Mouse (Mus musculus) neural tube, embryonic 11.5 days (tissue): ENCODE results near the gene Slc15a4. TPM values are rescaled to one million over a fixed set of nuclear protein-coding genes. Genes with fewer than 3 reads are reported as not detected.

Experiments
- ATAC-seq: fragments of 200-750 bp; cut with Nextera tagmentation; 2 replicates; pipeline ENCODE4 v1.8.0; 2017; ENCODE audit warnings: moderate number of reproducible peaks, mild to moderate bottlenecking, moderate TSS enrichment, moderate library complexity; ENCODE audit not compliant: insufficient read depth, low FRiP score, low TSS enrichment
- DNase-seq: peaks from one replicate; pipeline ENCODE4 v3.0.0-alpha.2; 2015; ENCODE audit warnings: low spot score
- H3K27ac ChIP-seq: fragments of 300-500 bp; sonication (generic); 2 replicates; pipeline ENCODE4 v1.5.1; 2014; ENCODE audit warnings: low read depth, mild to moderate bottlenecking, low read length
- H3K27me3 ChIP-seq: fragments of 300-500 bp; sonication (generic); 2 replicates; pipeline ENCODE4 v1.6.1; 2014; ENCODE audit warnings: mild to moderate bottlenecking, low read length, mixed read lengths; ENCODE audit not compliant: control insufficient read depth, insufficient read depth
- H3K36me3 ChIP-seq: fragments of 300-500 bp; sonication (generic); 2 replicates; pipeline ENCODE4 v1.6.1; 2014; ENCODE audit warnings: mild to moderate bottlenecking, low read length, moderate library complexity, mixed read lengths; ENCODE audit not compliant: control insufficient read depth, insufficient read depth
- H3K4me1 ChIP-seq: fragments of 300-500 bp; sonication (generic); 2 replicates; pipeline ENCODE4 v1.6.1; 2014; ENCODE audit warnings: low read length, mixed read lengths; ENCODE audit not compliant: control insufficient read depth, insufficient read depth
- H3K4me2 ChIP-seq: fragments of 300-500 bp; sonication (generic); 2 replicates; pipeline ENCODE4 v1.6.1; 2014; ENCODE audit warnings: low read depth, mild to moderate bottlenecking, moderate library complexity
- H3K4me3 ChIP-seq: fragments of 300-500 bp; sonication (generic); 2 replicates; pipeline ENCODE4 v1.5.1; 2014; ENCODE audit warnings: low read depth, low read length
- H3K9ac ChIP-seq: fragments of 300-500 bp; sonication (generic); 2 replicates; pipeline ENCODE4 v1.6.1; 2014; ENCODE audit warnings: mild to moderate bottlenecking, low read length
- H3K9me3 ChIP-seq: fragments of 300-500 bp; sonication (generic); 2 replicates; pipeline ENCODE4 v1.6.1; 2016; ENCODE audit warnings: low read length; ENCODE audit not compliant: control insufficient read depth
- WGBS: fragments of 180-500 bp; shearing (Covaris S2); extraction: QIAGEN DNeasy Blood & Tissue Kit; methylation state at CpG from one replicate; pipeline ENCODE4 v1.1.7; 2014; 5-methylcytosine and 5-hydroxymethylcytosine counted together
- polyA plus RNA-seq: library from polyadenylated mRNA; unstranded; fragments of >200 nt; fragmentation: Nextera tagmentation; extraction: Ambion mirVana; gene quantifications from 2 replicates; pipeline ENCODE4 v1.2.1, GENCODE M21; 2014

Slc15a4 gene
- polyA plus RNA-seq, 1 experiment from 2014 or later, result 25.5 TPM

DNA sequence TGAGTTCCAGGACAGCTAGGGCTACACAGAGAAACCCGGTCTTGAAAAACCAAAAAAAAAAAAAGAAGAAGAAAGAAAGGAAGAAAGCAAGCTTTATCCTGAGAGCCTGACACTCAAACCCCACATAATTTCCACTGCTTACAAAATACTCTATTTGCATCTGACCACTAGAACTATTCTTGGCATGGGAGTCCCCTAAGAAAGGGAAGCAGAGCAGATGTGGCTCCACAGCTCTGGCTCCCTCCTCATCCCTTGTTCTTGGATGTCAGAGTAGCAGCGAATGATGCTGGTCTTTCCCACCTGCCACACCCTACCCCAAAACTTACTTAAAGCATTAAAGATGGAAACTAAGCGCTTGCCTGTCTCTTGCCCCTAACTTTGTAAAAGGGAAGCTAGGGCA is 17.2 kb downstream of the Slc15a4 start:
- ATAC-seq (no peak), DNase-seq (no peak)
- Histone ChIP-seq H3K4me1 (peaks cover 14% of the 10 kb centered on the region), H3K4me3 (peak overlapping the region; percentile 78), H3K27me3 (no peaks in the 10 kb centered on the region), H3K36me3 (no peaks in the 10 kb centered on the region), H3K9ac (peak overlapping the region; percentile 97), H3K4me2 (peak overlapping the region; percentile 94), H3K27ac (no peak overlapping the region), H3K9me3 (no peaks in the 10 kb centered on the region)
- WGBS, result 91% methylated on average over 3 of the region's 3 CpGs

DNA sequence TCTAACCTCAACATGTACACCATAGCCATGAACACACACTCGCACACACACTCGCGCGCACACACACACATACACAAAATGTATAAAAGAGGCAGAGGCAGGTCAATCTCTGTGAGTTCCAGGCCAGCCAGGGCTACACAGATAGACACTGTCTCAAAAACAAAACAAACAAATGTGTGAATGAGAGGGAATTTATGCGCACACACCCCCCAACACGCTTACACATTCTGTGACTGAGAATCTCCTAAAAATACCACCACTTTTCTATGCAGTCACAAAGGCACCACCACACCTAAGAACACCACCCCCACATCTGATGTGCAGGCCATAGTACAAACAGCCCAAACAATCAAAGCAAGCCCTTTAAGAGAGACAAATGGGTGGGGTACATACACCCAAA is 20.3 kb downstream of the Slc15a4 start:
- no peak overlapping the region for H3K4me3 ChIP-seq
- no peak overlapping the region for H3K4me2 ChIP-seq
- no peaks in the 10 kb centered on the region for H3K9me3 ChIP-seq
- H3K36me3 ChIP-seq, result 0 out of 2 replicates have a peak, but pooled peaks cover 2% of the 10 kb centered on the region
- peaks cover 14% of the 10 kb centered on the region for H3K4me1 ChIP-seq
- ATAC-seq (no peak), DNase-seq (no peak)
- no peaks in the 10 kb centered on the region for H3K27me3 ChIP-seq
- 96% methylated on average over 6 of the region's 6 CpGs for WGBS
- H3K27ac ChIP-seq, result no peak overlapping the region
- H3K9ac ChIP-seq, result no peak overlapping the region

DNA sequence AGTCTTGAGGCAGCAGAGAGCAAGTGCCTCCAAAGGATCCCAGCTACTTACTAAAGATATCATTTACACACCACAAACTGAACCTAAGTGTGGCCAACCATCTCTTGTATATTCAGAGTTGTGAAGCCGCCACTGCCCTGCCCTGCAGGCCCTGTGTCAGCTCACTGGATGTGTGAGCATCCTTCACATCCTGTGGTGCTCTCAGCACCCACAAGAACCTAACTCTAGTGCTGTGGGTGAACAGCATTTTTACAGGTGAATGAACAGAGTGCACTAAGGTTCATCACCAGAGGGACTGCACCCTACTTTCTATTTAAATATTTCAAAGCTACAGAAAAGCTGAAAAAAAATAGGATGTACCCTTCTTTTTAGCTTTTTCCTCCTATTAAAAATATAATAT is 20.8 kb downstream of the Slc15a4 start:
- Histone ChIP-seq H3K27me3 (no peaks in the 10 kb centered on the region), H3K9ac (no peak overlapping the region), H3K4me1 (peaks cover 14% of the 10 kb centered on the region), H3K9me3 (no peaks in the 10 kb centered on the region), H3K36me3 (0 out of 2 replicates have a peak, but pooled peaks cover 2% of the 10 kb centered on the region), H3K27ac (no peak overlapping the region), H3K4me3 (no peak overlapping the region), H3K4me2 (no peak overlapping the region)
- 93% methylated on average over 1 of the region's 1 CpGs for WGBS
- DNase-seq (no peak), ATAC-seq (no peak)

DNA sequence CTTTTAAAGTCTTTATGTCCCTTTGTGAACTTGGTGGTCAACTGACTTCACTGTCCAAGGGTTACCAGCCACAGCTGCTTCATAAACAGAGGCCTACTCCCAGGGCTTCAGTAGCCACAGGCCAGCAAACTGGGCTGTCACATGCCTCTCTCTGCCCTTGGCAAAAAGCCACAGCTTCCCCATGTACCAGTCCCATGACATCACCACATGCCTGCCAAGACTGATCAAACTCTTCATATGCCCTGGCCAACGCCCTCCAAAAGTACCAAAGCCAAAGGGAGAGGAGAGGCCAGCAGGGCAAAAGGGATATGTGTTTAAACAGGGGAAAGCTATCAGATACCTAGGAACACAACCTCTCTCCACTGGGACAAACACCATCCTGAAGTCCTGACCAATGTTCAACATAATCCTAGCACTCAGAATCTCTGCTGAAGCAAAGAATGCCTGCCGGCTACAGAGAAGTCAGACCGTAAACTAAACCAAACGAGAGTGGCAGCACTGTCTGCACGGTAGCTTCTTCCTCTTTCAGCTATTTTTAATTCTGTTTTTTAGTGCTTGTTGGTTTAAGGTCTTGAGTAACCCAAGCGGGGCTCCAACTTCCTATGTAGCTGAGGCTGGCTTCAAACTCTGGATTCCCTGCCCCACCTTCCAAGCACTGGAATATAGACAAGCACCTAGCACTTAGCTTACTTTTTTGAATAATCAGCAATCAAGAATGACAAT is 21.7 kb downstream of the Slc15a4 start:
- Histone ChIP-seq H3K9ac (no peak overlapping the region), H3K9me3 (no peaks in the 10 kb centered on the region), H3K4me1 (peaks cover 9% of the 10 kb centered on the region), H3K4me3 (no peak overlapping the region), H3K27ac (no peak overlapping the region), H3K36me3 (0 out of 2 replicates have a peak, but pooled peaks cover 2% of the 10 kb centered on the region), H3K4me2 (no peak overlapping the region), H3K27me3 (no peaks in the 10 kb centered on the region)
- WGBS, result 81% methylated on average over 6 of the region's 6 CpGs
- no peak for DNase-seq
- no peak for ATAC-seq

DNA sequence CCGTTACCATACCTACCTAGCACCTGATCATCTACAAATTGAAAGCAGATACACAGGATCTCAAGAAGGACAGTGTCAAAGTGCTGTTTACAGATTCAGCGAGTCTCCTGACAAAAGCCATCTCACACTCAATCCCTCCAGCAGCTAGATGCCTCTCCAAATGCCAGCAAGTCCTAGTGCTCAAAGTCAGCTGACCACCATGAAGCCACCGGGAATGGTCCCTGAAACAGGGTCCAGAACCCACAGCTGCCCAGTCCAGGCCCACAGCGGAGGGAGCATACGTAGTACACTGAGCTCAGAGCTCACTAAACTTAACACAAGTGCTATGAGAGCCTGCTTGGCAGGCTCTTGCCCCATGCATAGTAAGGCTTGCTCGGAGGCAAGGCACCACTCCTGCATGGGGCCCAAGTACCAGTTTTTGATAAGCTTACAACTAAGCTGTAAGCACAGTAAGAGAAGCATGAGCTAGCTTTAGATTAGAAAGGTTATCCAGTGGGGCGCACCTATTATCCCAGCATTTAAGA is 23.4 kb downstream of the Slc15a4 start:
- 90% methylated on average over 7 of the region's 7 CpGs for WGBS
- DNase-seq, result no peak

DNA sequence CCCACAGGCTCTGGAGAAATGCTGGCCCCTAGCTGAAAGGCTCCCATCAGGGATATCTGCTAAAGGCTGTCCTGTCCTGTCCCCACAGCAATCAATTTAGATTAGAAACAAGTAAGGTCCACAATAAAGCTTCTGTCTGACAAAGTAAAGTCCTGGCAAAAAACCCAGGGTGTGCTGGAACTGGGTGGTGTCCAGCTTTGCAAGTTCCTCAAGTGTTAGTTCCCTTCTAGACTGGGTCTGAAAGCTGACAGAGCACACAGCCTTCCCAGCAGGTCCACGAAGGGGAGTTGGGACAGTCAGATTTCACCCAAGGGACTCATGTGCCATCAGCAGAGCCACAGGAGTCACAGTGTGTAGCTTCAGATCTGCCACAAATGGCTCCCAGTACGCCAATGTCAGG is 25.2 kb downstream of the Slc15a4 start:
- no peak overlapping the region for H3K27ac ChIP-seq
- H3K4me3 ChIP-seq, result no peak overlapping the region
- 90% methylated on average over 2 of the region's 2 CpGs for WGBS
- no peaks in the 10 kb centered on the region for H3K4me1 ChIP-seq
- ATAC-seq (no peak), DNase-seq (no peak)
- H3K36me3 ChIP-seq, result peaks cover 11% of the 10 kb centered on the region; the same call in 1 of the 2 replicates
- H3K9me3 ChIP-seq, result no peaks in the 10 kb centered on the region
- no peak overlapping the region for H3K4me2 ChIP-seq
- no peaks in the 10 kb centered on the region for H3K27me3 ChIP-seq
- H3K9ac ChIP-seq, result no peak overlapping the region

More for the DNA sequence above, 23.4 kb downstream of the Slc15a4 start:
- H3K27ac ChIP-seq, result no peak overlapping the region
- no peaks in the 10 kb centered on the region for H3K9me3 ChIP-seq
- no peak overlapping the region for H3K4me3 ChIP-seq
- 0 out of 2 replicates have a peak, but pooled peaks cover 2% of the 10 kb centered on the region for H3K36me3 ChIP-seq
- no peak overlapping the region for H3K4me2 ChIP-seq
- no peaks in the 10 kb centered on the region for H3K4me1 ChIP-seq
- no peak overlapping the region for H3K9ac ChIP-seq
- ATAC-seq, result no peak
- H3K27me3 ChIP-seq, result no peaks in the 10 kb centered on the region

DNA sequence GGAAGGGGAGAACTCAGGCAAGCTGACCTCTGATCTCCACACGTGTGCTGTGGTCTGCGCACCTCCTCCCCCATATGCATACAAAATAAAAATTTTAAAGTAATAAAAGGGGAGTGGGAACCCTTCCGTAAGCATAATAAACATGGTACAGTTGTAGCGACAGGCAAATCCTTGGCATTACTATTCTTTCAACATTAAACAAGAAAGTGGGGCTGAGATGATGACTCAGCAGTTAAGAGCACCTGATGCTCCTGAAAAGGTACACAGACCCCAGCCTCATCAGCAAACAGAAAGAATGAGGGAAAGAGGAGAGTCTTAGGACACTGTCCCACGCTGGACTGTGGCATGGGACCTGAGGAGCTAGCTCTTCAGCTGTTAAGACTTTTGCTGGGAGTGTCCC is 29.7 kb downstream of the Slc15a4 start:
- Histone ChIP-seq H3K27ac (no peak overlapping the region), H3K9ac (no peak overlapping the region), H3K36me3 (peaks cover 16% of the 10 kb centered on the region), H3K9me3 (no peaks in the 10 kb centered on the region), H3K4me1 (no peaks in the 10 kb centered on the region), H3K27me3 (no peaks in the 10 kb centered on the region), H3K4me2 (no peak overlapping the region), H3K4me3 (no peak overlapping the region)
- DNase-seq (no peak), ATAC-seq (no peak)
- WGBS, result 91% methylated on average over 5 of the region's 5 CpGs

DNA sequence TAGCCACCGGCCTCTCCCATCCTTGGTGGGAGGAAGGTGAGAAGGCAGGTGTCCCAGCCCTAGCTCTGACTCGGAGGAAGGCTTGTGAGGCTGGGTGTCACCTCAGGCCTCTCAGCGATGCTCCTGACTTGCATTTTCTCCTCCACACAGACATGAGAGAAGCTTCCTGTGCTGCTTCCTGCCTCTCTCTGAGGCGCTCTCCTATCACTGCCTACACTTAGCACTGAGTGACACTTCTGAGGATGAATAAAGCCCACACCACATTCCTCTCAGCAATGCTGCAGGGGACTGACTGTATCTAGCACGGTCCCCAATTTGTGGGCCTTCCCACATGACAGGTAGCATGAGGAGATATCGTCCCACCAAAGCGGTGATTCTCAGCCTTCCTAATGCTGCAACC is 35.8 kb downstream of the Slc15a4 start:
- Histone ChIP-seq H3K4me2 (no peak overlapping the region), H3K4me1 (no peaks in the 10 kb centered on the region), H3K9me3 (no peaks in the 10 kb centered on the region), H3K4me3 (no peak overlapping the region), H3K36me3 (peaks cover 19% of the 10 kb centered on the region), H3K27me3 (no peaks in the 10 kb centered on the region), H3K27ac (no peak overlapping the region), H3K9ac (no peak overlapping the region)
- 96% methylated on average over 7 of the region's 7 CpGs for WGBS
- no peak for DNase-seq
- no peak for ATAC-seq

DNA sequence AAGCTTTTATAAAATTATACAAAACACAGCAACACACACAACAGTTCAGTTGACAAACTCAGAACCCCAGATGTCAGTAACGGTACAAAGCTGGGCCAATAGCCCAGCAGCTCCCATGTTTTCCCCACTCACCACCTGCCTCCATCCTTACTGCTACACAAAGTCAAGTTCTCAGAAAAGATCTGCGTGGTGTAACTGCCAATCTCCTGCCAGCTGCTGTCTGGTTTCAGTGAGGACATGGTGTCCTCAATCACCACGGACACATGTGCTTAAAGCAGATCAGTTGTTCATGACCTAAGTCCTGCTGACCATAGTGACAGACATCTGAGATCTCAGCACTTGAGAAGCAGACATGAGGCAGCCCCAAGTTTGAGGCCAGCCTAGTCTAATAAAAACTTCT is 37.0 kb downstream of the Slc15a4 start:
- H3K36me3 ChIP-seq, result peaks cover 19% of the 10 kb centered on the region
- 90% methylated on average over 3 of the region's 3 CpGs for WGBS

More for the DNA sequence above, 37.0 kb downstream of the Slc15a4 start:
- H3K27ac ChIP-seq, result no peak overlapping the region
- no peak for DNase-seq
- H3K27me3 ChIP-seq, result no peaks in the 10 kb centered on the region
- no peak overlapping the region for H3K9ac ChIP-seq
- H3K4me1 ChIP-seq, result no peaks in the 10 kb centered on the region
- no peak overlapping the region for H3K4me3 ChIP-seq
- ATAC-seq, result no peak
- no peak overlapping the region for H3K4me2 ChIP-seq
- no peaks in the 10 kb centered on the region for H3K9me3 ChIP-seq
